Mouse (Mus musculus) forebrain, embryonic 16.5 days (tissue): Measurements from ENCODE around the gene Dnlz. TPM values are rescaled to one million over a fixed set of nuclear protein-coding genes. Genes with fewer than 3 reads are reported as not detected.

ENCODE experiments used
- ATAC-seq: fragments of 200-750 bp; cut with Nextera tagmentation; 2 replicates; pipeline ENCODE4 v1.8.0; 2017; ENCODE audit warnings: mild to moderate bottlenecking, moderate library complexity
- H3K27ac ChIP-seq: fragments of 300-500 bp; sonication (generic); 2 replicates; pipeline ENCODE4 v1.5.1; 2014; ENCODE audit warnings: low read length, control low read depth
- H3K27me3 ChIP-seq: fragments of 300-500 bp; sonication (generic); replicated peaks from 2 replicates; pipeline ENCODE4 v1.6.1; 2014; ENCODE audit warnings: low read length; ENCODE audit not compliant: control insufficient read depth, insufficient read depth
- H3K36me3 ChIP-seq: fragments of 300-500 bp; sonication (generic); 2 replicates; pipeline ENCODE4 v1.6.1; 2014; ENCODE audit not compliant: control insufficient read depth, insufficient read depth
- H3K4me1 ChIP-seq: fragments of 300-500 bp; sonication (generic); replicated peaks from 2 replicates; pipeline ENCODE4 v1.6.1; 2014; ENCODE audit warnings: low read length; ENCODE audit not compliant: control insufficient read depth, insufficient read depth
- H3K4me2 ChIP-seq: fragments of 300-500 bp; sonication (generic); 2 replicates; pipeline ENCODE4 v1.6.1; 2014; ENCODE audit warnings: mild to moderate bottlenecking, low read length, control low read depth
- H3K4me3 ChIP-seq: fragments of 300-500 bp; sonication (generic); replicated peaks from 2 replicates; pipeline ENCODE4 v1.5.1; 2014; ENCODE audit warnings: mild to moderate bottlenecking, low read length, control low read depth
- H3K9ac ChIP-seq: fragments of 300-500 bp; sonication (generic); replicated peaks from 2 replicates; pipeline ENCODE4 v1.6.1; 2014; ENCODE audit warnings: low read depth, low read length, control low read depth
- H3K9me3 ChIP-seq: fragments of 300-500 bp; sonication (generic); 2 replicates; pipeline ENCODE4 v1.6.1; 2016; ENCODE audit warnings: low read length; ENCODE audit not compliant: control insufficient read depth
- WGBS: fragments of 180-500 bp; shearing (Covaris S2); extraction: QIAGEN DNeasy Blood & Tissue Kit; methylation state at CpG from one replicate; pipeline ENCODE4 v1.1.7; 2014; 5-methylcytosine and 5-hydroxymethylcytosine counted together
- polyA plus RNA-seq: library from polyadenylated mRNA; unstranded; fragments of >200 nt; fragmentation: Nextera tagmentation; extraction: Ambion mirVana; gene quantifications from 2 replicates; pipeline ENCODE4 v1.2.1, GENCODE M21; 2015

Dnlz gene
- 30.4 and 32.5 TPM in 2 replicates for polyA plus RNA-seq

DNA sequence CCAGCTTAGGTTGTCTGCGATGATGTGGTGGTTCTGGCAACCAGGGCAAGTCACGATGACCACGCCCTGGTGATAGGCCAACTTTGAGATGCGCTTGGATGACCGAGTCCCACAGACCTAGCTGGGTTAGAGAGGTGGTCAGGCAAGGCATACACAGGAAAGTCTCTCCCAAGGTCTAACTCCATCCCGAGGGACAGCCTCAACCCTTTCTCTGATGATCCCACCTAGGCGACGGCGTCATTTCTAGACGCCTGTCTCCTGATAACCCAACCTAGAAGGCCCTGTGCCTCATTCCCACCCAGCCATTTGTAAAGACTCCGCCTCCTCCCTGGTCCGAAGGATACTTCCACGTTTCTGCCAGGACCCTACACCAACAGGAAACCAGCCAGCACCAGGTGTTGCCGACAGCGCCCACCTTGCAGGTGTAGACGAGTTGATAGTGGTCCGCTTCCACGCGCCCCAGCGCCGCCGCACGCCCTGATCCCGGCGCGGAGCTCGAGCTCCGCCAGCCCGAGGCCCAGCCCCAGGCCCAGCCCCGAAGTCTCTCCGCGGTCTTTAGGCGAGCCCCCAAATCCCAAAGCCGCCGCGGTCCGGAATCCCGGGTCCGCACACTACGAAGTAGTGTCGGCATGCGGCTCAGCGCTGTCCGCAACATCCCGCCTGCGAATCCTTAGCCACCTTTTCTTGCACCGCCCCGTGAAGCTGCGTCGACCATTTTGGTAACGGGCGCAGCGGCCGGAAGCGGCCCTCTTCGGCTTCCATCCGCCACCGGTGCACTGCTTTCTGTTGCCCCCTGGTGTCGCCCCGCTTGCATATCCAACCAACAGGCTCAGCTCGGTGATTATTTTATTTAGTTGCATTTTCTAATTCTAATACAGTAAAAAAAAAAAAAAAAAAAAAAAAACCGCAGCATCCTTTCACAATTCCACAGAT is at the start of gene Dnlz:
Dnlz (minus strand) TSS at position 753 of the 933 bp plus-strand sequence.
- 2% methylated on average over 62 of the region's 62 CpGs for WGBS
- H3K9me3 ChIP-seq, result no peaks in the 10 kb centered on the region
- peak within 1 kb of the TSS; percentile 93 for H3K4me2 ChIP-seq
- H3K9ac ChIP-seq, result peak within 1 kb of the TSS; percentile 96
- no peaks in the 10 kb centered on the region for H3K27me3 ChIP-seq
- peak within 1 kb of the TSS; percentile 89 for H3K4me3 ChIP-seq
- H3K36me3 ChIP-seq, result peaks cover 5% of the 10 kb centered on the region
- ATAC-seq, result peak; percentile 87
- peak within 1 kb of the TSS; percentile 87 for H3K27ac ChIP-seq
- peaks cover 20% of the 10 kb centered on the region for H3K4me1 ChIP-seq

DNA sequence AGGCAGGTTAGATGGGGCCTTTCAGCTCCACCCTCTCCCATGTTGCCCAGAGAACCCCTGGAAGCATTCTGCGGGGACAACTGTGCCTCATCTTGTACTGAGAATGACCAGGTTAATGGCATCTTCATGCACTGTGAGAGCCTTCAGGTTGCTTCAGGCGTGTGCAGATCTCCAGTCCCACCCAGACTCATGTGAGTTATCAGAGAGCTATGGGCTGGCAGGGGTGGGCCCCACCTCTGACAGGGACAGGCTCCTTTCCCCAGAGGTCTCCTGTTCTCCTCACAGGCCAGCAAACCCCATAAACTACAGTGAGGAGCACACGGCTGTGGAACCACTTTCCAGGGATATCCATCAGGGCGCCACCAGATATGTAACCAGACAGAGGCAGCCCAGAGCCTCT is 49.1 kb upstream of the Dnlz start:
- H3K27ac ChIP-seq, result no peak overlapping the region
- H3K4me3 ChIP-seq, result no peak overlapping the region
- H3K9ac ChIP-seq, result no peak overlapping the region
- H3K9me3 ChIP-seq, result no peaks in the 10 kb centered on the region
- no peaks in the 10 kb centered on the region for H3K27me3 ChIP-seq
- H3K36me3 ChIP-seq, result peaks cover 39% of the 10 kb centered on the region
- H3K4me2 ChIP-seq, result no peak overlapping the region
- H3K4me1 ChIP-seq, result peaks cover 11% of the 10 kb centered on the region
- WGBS, result 85% methylated on average over 4 of the region's 4 CpGs
- no peak for ATAC-seq

DNA sequence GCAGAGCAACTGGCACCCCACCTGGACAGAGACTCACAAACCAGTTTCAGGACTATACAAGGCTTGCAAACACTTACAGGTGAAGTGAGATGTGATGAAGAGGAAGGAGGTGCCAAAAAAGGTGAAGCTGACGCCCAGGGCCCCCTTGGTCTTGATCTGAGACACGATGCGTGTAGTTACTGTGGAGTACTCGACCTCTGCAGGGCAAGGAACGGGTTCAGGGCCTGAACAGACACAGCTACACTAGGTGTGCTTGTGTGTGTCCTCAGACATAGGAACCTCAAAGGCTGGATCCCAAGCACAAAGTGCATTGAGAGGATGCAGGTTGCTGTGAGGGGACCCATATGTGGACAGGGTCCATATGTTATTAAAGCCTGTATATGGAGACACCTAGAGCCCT is 48.4 kb upstream of the Dnlz start:
- no peak overlapping the region for H3K4me3 ChIP-seq
- WGBS, result 88% methylated on average over 5 of the region's 5 CpGs
- peaks cover 47% of the 10 kb centered on the region for H3K36me3 ChIP-seq
- H3K9me3 ChIP-seq, result no peaks in the 10 kb centered on the region
- H3K4me2 ChIP-seq, result no peak overlapping the region
- H3K27ac ChIP-seq, result no peak overlapping the region
- peaks cover 4% of the 10 kb centered on the region for H3K4me1 ChIP-seq
- ATAC-seq, result no peak
- H3K27me3 ChIP-seq, result no peaks in the 10 kb centered on the region
- H3K9ac ChIP-seq, result no peak overlapping the region

DNA sequence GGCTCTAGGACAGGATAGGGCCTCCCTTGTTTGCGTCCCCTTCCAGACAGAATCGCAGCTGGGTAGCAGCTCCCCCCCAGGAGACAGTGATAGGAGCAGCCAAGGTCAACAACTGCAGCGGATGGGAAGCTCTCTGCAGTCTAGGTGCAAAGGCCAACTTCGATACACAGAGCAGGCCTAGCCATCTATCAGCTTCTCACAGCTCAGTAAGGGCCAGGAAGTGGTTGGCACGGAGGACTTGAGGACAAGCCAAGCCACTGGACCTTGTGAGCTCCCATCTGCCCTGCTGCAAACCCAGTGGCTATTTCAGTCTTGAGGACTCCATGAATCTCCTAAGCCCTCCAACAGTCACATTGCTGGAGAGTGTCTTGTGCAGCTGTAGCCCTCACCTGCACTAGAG is 47.7 kb upstream of the Dnlz start:
- no peaks in the 10 kb centered on the region for H3K27me3 ChIP-seq
- 0 out of 2 replicates have a peak, but pooled peaks cover 4% of the 10 kb centered on the region for H3K4me1 ChIP-seq
- no peak overlapping the region for H3K27ac ChIP-seq
- no peak overlapping the region for H3K9ac ChIP-seq
- no peak overlapping the region for H3K4me3 ChIP-seq
- no peak overlapping the region for H3K4me2 ChIP-seq
- ATAC-seq, result no peak
- no peaks in the 10 kb centered on the region for H3K9me3 ChIP-seq
- H3K36me3 ChIP-seq, result peaks cover 53% of the 10 kb centered on the region
- whole genome bisulfite sequencing, result 93% methylated on average over 5 of the region's 5 CpGs

DNA sequence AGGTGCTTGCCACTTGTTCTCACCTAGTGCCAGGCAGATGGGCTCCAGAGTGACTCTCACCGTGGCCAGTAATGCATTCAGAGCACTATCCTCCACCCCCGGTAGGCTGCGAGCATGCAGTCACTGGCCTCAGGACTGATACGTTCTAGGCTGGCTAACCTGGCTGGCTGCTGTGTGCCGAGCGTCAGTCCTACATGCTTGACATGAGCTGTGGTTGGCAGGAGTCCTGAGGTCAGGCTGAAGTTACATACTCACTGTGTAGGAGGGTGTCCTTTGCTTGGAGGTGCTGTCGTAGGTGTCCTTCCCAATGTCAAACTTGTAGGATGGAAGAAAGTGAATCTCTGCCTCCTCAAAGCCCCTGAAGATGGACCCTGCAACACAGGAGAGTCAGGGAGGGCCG is 47.1 kb upstream of the Dnlz start:
- Histone ChIP-seq H3K9ac (no peak overlapping the region), H3K4me1 (0 out of 2 replicates have a peak, but pooled peaks cover 4% of the 10 kb centered on the region)
- ATAC-seq, result no peak

GRCm38 (mm10) chr2:26391617-26392016 is 39.7 kb upstream of the Dnlz start:
- H3K9ac ChIP-seq, result no peak overlapping the region
- H3K27me3 ChIP-seq, result no peaks in the 10 kb centered on the region
- ATAC-seq, result no peak
- 94% methylated on average over 6 of the region's 6 CpGs for WGBS
- H3K27ac ChIP-seq, result no peak overlapping the region
- no peak overlapping the region for H3K4me3 ChIP-seq
- peaks cover 52% of the 10 kb centered on the region for H3K36me3 ChIP-seq
- peaks cover 22% of the 10 kb centered on the region for H3K4me1 ChIP-seq
- no peak overlapping the region for H3K4me2 ChIP-seq
- no peaks in the 10 kb centered on the region for H3K9me3 ChIP-seq

More for the DNA sequence above, 47.1 kb upstream of the Dnlz start:
- peaks cover 57% of the 10 kb centered on the region for H3K36me3 ChIP-seq
- WGBS, result 92% methylated on average over 8 of the region's 8 CpGs
- no peak overlapping the region for H3K4me3 ChIP-seq
- no peaks in the 10 kb centered on the region for H3K9me3 ChIP-seq
- no peak overlapping the region for H3K4me2 ChIP-seq
- H3K27me3 ChIP-seq, result no peaks in the 10 kb centered on the region
- H3K27ac ChIP-seq, result no peak overlapping the region

DNA sequence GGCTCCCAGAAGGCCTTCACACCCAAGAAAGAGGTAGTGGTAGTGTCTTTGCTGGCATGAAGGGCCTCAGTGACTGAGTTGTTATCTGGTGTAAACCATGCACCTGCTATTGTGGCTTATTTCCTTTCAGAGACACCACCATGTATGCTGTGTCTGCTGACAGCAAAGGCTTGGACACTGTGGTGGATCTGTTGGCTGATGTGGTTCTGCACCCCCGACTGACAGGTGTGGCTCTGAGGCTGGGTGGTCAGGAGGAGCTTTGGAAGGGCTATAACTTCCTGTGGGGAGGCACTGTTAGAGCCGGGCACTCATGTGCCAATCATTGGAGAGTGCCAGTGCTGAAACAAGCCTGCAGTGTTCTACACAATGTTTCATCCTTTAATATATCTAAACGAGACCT is 39.0 kb upstream of the Dnlz start:
- Histone ChIP-seq H3K4me1 (peaks cover 22% of the 10 kb centered on the region), H3K4me2 (no peak overlapping the region), H3K4me3 (no peak overlapping the region), H3K9ac (no peak overlapping the region), H3K27ac (no peak overlapping the region), H3K9me3 (no peaks in the 10 kb centered on the region), H3K36me3 (peaks cover 47% of the 10 kb centered on the region), H3K27me3 (no peaks in the 10 kb centered on the region)
- no peak for ATAC-seq
- 92% methylated on average over 3 of the region's 3 CpGs for WGBS

DNA sequence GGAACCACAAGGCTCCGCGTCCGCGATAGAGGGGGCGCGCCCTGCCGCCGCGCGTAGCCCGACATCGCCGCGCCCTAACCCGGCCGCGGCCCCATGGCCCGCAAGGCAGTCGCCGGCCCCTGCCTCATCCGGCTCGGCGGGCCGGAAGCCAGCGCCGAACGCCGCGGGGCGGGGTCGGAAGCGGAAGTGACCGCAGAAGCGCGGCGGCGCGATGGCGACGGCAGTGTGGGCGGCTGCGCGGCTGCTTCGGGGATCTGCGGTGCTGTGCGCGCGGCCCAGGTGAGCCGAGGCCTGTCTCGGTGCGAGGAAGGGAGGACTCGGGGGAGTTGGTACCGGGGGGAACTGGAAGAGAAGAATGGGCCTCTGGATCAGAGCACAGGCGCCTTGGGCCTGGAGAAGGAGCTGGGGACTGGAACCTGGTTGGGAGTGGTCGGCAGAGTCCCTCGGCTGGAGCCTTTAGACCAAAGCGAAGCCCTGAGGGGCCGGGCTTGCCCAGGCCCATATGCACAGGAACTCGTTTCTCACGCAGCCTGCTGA is 37.3 kb upstream of the Dnlz start, which contains the start of the genes Entr1 and Pmpca:
Entr1 (minus strand) TSS at position 163 of the 537 bp plus-strand sequence.
Pmpca (plus strand) TSS at position 186 of the 537 bp plus-strand sequence.
- Histone ChIP-seq H3K36me3 (peaks cover 44% of the 10 kb centered on the region), H3K4me1 (peaks cover 22% of the 10 kb centered on the region), H3K27ac (peak within 1 kb of the TSS; percentile 62), H3K4me3 (peak within 1 kb of the TSS; percentile 97), H3K27me3 (no peaks in the 10 kb centered on the region), H3K9ac (peak within 1 kb of the TSS; percentile 81), H3K9me3 (no peaks in the 10 kb centered on the region), H3K4me2 (peak within 1 kb of the TSS; percentile 99)
- under 1% methylated on average over 57 of the region's 60 CpGs for WGBS
- peak; percentile 94 for ATAC-seq

DNA sequence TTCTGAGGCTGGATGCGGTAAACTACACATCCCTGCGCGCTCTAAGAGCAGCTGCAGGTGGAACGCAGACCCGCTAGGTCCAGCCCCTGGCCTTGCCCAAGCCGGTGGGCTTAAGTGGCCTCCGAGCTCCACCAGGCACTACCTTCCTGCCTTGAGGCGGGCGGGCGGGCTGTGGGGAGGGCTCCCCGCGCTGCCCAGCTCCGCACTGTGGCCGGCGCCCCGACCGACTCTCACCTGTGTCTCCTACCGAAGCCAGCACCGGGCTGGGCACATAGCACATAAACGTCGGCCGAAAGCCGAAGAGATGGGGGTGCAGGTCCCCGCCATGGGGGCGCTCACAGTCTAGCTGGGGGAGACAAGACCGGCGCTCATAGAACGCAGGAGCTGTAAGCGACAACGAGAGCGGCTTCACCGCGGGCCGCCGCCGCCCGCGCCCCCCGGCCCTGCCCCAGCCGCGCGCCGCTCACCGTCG is 36.8 kb upstream of the Dnlz start:
- whole genome bisulfite sequencing, result under 1% methylated on average over 31 of the region's 45 CpGs
- H3K9me3 ChIP-seq, result no peaks in the 10 kb centered on the region
- H3K9ac ChIP-seq, result peak overlapping the region; percentile 81
- ATAC-seq, result peak; percentile 61
- H3K36me3 ChIP-seq, result peaks cover 43% of the 10 kb centered on the region
- H3K4me2 ChIP-seq, result peak overlapping the region; percentile 99
- H3K4me3 ChIP-seq, result peak overlapping the region; percentile 97
- peaks cover 22% of the 10 kb centered on the region for H3K4me1 ChIP-seq
- H3K27ac ChIP-seq, result peak overlapping the region; percentile 62; the same call in 1 of the 2 replicates
- no peaks in the 10 kb centered on the region for H3K27me3 ChIP-seq
